Mouse (Mus musculus) lung, adult 2 months (tissue): ENCODE results near the gene Lrmda.

ENCODE experiments used
- CTCF ChIP-seq: fragments of 200-500 bp; IDR thresholded peaks from 2 replicates; pipeline ENCODE4 v1.5.1; 2011; ENCODE audit warnings: mild to moderate bottlenecking, low read length, control low read depth; ENCODE audit not compliant: insufficient read depth
- POLR2A ChIP-seq: fragments of 200-500 bp; IDR thresholded peaks from 2 replicates; pipeline ENCODE4 v1.6.1; 2011; ENCODE audit warnings: low read depth, mild to moderate bottlenecking, control low read depth, low read length, borderline replicate concordance; ENCODE audit errors: extremely low read depth

- TF ChIP-seq CTCF (0 out of 2 replicates have a peak, but pooled peaks have one; percentile 8), POLR2A (no peak)
These were observed 444.8 kb downstream of the Lrmda start for GRCm38 (mm10) chr14:22464314-22464713.
